Mouse (Mus musculus): ENCODE measurements around the gene Gm16253.
A peak's percentile ranks its signal among the peaks of the same experiment; 100 is the strongest.

Gm16253 gene

DNA sequence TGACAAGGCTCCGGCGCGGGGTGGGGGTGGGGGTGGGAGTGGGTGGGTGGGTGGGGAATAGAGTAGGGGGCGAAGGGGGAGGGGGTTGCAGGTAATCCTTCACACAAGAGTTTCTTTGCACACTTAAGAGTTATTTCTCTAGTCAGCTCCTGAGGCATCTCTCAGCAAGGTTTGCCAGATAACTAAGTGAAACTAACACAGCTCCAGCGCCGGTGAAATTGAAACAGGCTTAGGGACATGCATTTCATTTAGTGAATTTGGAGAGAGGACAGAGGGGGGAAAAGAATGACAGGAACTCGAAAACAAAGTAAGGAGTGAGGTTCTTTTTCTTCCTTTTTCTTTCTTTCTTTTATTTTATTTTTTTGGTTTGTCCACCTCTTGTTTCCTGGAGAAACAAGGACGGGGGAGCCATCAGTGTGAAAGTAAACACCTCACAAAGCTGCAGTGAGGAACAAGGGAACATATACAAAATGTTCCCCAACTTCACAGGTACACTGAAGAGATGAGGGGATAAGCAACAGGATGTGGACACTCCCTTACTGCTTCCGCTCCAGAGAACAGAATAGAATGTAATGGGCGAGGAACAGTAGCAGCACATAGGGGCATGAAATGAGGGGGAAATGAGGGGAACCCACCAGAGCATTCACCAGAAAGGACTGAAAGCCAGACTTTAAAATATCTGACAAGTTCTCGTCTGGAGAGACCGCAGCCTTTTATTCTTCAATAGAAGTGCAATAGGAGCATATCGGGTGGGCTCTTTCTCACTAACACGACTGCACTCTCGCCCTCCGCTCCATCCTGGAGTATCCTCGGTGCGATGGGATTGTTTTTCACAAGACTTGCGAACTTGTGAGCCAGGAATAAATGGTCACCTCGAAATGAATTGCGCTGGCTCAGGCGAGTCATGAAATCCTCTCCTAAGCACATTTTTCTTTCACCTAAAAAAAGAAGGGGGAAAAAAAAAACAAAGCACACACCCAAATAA lies 19.8 kb upstream of the Gm16253 start:
- DNase-seq (ENCODE audit: extremely low spot score, low read depth, low spot score) = no peak

DNA sequence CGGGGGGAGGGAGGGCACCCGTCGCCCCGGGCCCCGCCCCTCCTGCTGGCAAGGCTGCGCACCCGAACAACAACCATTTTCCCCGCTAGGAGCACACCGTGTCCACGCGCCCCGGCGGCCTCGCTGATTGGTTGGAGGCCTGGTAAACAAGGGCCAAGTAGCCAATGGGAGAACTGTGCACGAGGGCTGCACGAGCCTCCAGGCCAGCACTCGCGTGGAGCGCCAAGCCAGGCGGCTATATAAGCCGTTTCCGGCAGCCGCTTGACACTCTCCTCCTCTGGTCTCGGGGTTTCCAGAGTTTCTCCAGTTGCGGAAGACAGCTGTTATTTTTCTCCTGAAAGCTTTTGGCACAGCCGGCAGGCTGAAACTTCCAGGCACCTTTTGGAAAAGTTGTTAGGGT lies 19.1 kb upstream of the Gm16253 start, which contains the start of gene Txnip:
Txnip (plus strand) TSS at position 264 of the 400 bp plus-strand sequence.
- DNase-seq (ENCODE audit: extremely low spot score, low read depth, low spot score) = peak; percentile 96

DNA sequence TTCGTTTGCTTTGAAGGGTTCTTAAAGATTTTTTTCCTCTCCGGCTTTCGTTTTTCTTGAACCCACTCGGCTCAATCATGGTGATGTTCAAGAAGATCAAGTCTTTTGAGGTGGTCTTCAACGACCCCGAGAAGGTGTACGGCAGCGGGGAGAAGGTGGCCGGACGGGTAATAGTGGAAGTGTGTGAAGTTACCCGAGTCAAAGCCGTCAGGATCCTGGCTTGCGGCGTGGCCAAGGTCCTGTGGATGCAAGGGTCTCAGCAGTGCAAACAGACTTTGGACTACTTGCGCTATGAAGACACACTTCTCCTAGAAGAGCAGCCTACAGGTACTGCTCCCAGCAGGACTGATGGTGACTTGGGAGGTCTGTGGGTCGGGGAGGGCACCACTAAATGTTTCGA lies 18.6 kb upstream of the Gm16253 start:
- no peak for DNase-seq (ENCODE audit: extremely low spot score, low read depth, low spot score)

DNA sequence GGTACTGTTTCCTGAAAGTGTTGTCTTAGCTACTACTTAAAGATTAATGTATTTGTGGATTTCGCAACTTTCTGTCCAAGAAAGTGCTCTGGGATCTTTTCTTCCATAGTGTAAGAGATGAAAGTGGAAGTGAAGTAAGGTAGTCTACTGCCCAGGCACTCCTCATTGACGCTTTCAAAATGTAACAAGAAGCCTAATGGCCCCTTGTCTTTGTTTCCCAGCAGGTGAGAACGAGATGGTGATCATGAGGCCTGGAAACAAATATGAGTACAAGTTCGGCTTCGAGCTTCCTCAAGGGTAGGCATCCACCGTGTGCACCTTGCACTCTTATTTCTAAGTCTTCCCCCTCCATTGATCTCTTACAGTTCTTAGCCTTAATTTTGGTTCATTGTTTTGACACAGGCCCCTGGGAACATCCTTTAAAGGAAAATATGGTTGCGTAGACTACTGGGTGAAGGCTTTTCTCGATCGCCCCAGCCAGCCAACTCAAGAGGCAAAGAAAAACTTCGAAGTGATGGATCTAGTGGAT lies 18.1 kb upstream of the Gm16253 start:
- no peak for DNase-seq (ENCODE audit: extremely low spot score, low read depth, low spot score)

DNA sequence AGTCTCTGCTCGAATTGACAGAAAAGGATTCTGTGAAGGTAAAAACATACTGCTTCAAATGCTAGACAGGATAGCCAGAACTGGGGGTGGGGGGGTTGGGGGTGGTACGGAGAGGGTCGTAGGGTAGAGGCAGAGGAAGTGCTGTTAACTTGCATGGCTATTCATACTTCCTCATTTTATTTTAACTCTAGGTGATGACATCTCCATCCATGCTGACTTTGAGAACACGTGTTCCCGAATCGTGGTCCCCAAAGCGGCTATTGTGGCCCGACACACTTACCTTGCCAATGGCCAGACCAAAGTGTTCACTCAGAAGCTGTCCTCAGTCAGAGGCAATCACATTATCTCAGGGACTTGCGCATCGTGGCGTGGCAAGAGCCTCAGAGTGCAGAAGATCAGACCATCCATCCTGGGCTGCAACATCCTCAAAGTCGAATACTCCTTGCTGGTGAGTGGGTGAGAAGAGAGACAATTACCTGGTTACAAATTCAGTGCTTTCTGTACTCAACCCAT lies 17.3 kb upstream of the Gm16253 start:
- no peak for DNase-seq (ENCODE audit: extremely low spot score, low read depth, low spot score)

GRCm38 (mm10) chr3:96559911-96560850 lies 16.6 kb upstream of the Gm16253 start:
- no peak for DNase-seq (ENCODE audit: extremely low spot score, low read depth, low spot score)

DNA sequence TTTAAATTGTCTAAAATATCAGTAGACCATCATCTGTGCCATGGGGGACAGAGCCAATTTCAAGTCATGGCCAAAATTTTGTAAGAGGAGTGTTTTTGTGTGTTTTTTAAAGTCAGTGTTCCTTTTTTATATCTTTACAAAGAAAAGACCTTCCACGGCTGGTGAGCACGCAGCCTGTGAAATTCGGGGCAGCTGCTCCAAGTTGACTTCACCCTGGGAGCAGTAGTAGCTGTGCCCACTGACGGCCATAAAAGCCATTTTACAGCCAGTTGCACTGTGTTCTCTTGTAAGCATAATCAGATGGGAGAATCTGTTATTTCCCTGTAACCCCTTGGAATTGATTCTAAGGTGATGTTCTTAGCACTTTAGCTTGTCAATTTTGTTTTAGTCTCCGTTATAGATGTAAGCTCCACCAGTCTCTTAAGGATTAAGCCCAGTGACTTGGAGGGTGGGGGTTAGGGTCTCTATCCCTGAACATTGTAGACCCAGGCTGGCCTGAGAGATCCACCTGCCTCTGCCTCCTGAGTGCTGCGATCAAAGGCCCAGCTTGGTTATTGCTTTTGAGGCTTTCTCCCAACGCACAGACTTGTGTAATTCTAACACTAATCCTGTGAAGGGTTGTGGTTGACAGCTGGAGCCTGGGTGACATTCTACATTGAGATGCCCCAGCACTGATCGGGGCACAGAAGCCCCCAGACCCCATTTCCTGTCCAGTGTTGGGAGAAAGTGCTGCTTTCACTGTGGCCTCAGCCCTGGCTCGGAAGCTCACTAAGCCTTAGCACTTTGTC lies 15.7 kb upstream of the Gm16253 start:
- no peak for DNase-seq (ENCODE audit: extremely low spot score, low read depth, low spot score)

- DNase-seq (ENCODE audit: extremely low spot score, low read depth, low spot score) = no peak
Measured at GRCm38 (mm10) chr3:96561946-96562681, 14.7 kb upstream of the Gm16253 start.

GRCm38 (mm10) chr3:96563267-96563666 lies 13.5 kb upstream of the Gm16253 start:
- DNase-seq (ENCODE audit: extremely low spot score, low read depth, low spot score) = no peak

- no peak for DNase-seq (ENCODE audit: extremely low spot score, low read depth, low spot score)
Measured at GRCm38 (mm10) chr3:96563911-96564632, 12.7 kb upstream of the Gm16253 start.

DNA sequence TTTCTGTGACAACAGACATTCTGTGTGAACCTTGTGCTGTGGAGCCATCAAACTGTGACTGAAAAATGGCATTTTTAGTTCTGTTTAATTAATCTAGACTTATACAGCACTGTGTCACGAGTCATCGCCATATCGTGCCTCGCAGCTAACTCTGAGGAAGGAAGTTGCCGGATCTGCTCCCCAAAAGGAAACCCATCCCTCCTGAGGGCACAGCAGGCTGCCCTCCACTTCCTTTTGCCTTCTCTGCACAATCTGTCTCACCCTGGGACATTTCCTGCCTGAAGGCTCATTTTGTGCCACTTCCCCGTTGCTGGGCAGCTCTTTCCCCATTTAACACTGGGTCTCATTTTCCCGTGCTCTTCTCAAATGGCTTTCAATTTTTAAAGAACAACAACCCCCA lies 12.2 kb upstream of the Gm16253 start:
- no peak for DNase-seq (ENCODE audit: extremely low spot score, low read depth, low spot score)

GRCm38 (mm10) chr3:96565105-96565504 lies 11.7 kb upstream of the Gm16253 start:
- no peak for DNase-seq (ENCODE audit: extremely low spot score, low read depth, low spot score)

- no peak for DNase-seq (ENCODE audit: extremely low spot score, low read depth, low spot score)
Measured at GRCm38 (mm10) chr3:96566661-96567450, 9.9 kb upstream of the Gm16253 start.

GRCm38 (mm10) chr3:96568605-96569004 lies 8.2 kb upstream of the Gm16253 start:
- no peak for DNase-seq (ENCODE audit: extremely low spot score, low read depth, low spot score)

DNA sequence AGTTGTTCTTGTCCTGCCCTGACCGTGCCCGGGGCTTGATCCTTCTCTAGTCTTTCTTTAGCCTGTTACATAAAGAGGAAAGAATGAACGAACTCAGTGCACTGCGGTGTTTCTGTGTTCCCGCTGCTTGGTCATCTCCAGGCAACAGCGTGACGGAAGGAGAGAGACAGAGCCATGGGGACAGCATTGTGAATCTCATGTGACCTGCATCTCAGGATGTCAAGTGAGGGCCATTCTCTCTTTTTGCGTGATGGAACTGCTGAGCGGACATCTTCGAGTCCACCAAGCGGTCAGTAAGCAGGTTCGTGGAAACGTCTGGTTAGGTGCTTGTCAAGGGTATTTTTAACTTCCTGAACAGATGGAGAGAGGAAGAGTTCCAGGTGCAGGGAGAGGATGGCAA lies 7.3 kb upstream of the Gm16253 start:
- no peak for DNase-seq (ENCODE audit: extremely low spot score, low read depth, low spot score)

DNA sequence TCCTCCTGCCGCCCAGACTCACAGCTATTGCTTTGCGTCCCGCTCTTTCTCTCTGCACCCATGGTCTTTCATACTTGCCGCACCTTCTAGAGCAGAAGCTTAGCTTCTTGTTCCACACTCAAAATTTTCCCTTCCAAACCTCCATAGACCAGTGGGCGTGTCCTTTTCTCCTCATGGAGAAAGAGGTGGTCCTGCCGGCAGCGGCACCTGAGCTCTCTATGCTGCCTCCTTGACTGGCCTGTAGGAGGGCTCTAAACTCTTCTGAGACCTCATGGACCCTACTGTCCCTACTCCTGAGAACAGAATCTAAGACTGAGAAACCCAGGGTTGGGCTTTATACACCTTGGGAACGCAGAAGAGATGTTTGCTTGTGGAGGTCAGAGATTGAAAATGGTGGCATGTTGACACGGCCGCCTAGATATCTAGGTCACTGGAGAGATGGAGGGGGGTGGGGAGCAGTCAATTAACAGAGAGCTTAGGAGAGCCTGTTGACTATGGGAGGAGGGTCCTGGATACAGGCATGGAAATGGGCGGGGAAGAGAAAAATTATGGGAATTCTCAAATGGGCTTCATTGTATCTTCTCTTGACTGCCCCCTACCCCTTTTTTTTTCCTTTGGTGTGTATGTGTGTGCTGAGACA lies 6.7 kb upstream of the Gm16253 start:
- no peak for DNase-seq (ENCODE audit: extremely low spot score, low read depth, low spot score)

DNA sequence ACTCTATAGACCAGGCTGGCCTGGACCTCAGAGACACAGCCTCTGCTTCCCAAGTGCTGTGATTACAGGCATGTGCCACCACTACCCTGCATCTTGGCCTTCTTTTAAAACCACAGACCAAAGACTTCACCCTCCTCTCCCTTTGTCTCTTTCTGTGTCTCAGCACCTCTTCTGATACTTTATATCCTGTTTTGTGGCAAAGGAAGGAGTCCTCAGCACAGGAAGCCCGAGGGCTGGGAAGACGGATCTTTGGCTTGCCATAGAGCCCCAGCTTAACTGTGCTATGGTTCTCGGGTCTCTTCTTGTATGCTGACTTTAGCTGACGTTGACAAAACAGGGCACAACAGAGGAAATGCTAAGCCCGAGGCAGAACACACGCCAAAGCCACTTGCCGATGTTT lies 6.1 kb upstream of the Gm16253 start:
- no peak for DNase-seq (ENCODE audit: extremely low spot score, low read depth, low spot score)

- no peak for DNase-seq (ENCODE audit: extremely low spot score, low read depth, low spot score)
Measured at GRCm38 (mm10) chr3:96571336-96571735, 5.4 kb upstream of the Gm16253 start.

Data from hindlimb bud, embryonic 11.5 days (tissue).